Mouse (Mus musculus) neural tube, embryonic 11.5 days (tissue): ENCODE data around the gene Ube2g1. TPM values are rescaled to one million over a fixed set of nuclear protein-coding genes. Genes with fewer than 3 reads are reported as not detected.

Experiments
- ATAC-seq: fragments of 200-750 bp; cut with Nextera tagmentation; 2 replicates; pipeline ENCODE4 v1.8.0; 2017; ENCODE audit warnings: moderate number of reproducible peaks, mild to moderate bottlenecking, moderate TSS enrichment, moderate library complexity; ENCODE audit not compliant: insufficient read depth, low FRiP score, low TSS enrichment
- DNase-seq: peaks from one replicate; pipeline ENCODE4 v3.0.0-alpha.2; 2015; ENCODE audit warnings: low spot score
- H3K27ac ChIP-seq: fragments of 300-500 bp; sonication (generic); 2 replicates; pipeline ENCODE4 v1.5.1; 2014; ENCODE audit warnings: low read depth, mild to moderate bottlenecking, low read length
- H3K27me3 ChIP-seq: fragments of 300-500 bp; sonication (generic); 2 replicates; pipeline ENCODE4 v1.6.1; 2014; ENCODE audit warnings: mild to moderate bottlenecking, low read length, mixed read lengths; ENCODE audit not compliant: control insufficient read depth, insufficient read depth
- H3K36me3 ChIP-seq: fragments of 300-500 bp; sonication (generic); 2 replicates; pipeline ENCODE4 v1.6.1; 2014; ENCODE audit warnings: mild to moderate bottlenecking, low read length, moderate library complexity, mixed read lengths; ENCODE audit not compliant: control insufficient read depth, insufficient read depth
- H3K4me1 ChIP-seq: fragments of 300-500 bp; sonication (generic); 2 replicates; pipeline ENCODE4 v1.6.1; 2014; ENCODE audit warnings: low read length, mixed read lengths; ENCODE audit not compliant: control insufficient read depth, insufficient read depth
- H3K4me2 ChIP-seq: fragments of 300-500 bp; sonication (generic); 2 replicates; pipeline ENCODE4 v1.6.1; 2014; ENCODE audit warnings: low read depth, mild to moderate bottlenecking, moderate library complexity
- H3K4me3 ChIP-seq: fragments of 300-500 bp; sonication (generic); 2 replicates; pipeline ENCODE4 v1.5.1; 2014; ENCODE audit warnings: low read depth, low read length
- H3K9ac ChIP-seq: fragments of 300-500 bp; sonication (generic); 2 replicates; pipeline ENCODE4 v1.6.1; 2014; ENCODE audit warnings: mild to moderate bottlenecking, low read length
- H3K9me3 ChIP-seq: fragments of 300-500 bp; sonication (generic); 2 replicates; pipeline ENCODE4 v1.6.1; 2016; ENCODE audit warnings: low read length; ENCODE audit not compliant: control insufficient read depth
- WGBS: fragments of 180-500 bp; shearing (Covaris S2); extraction: QIAGEN DNeasy Blood & Tissue Kit; methylation state at CpG from one replicate; pipeline ENCODE4 v1.1.7; 2014; 5-methylcytosine and 5-hydroxymethylcytosine counted together
- polyA plus RNA-seq: library from polyadenylated mRNA; unstranded; fragments of >200 nt; fragmentation: Nextera tagmentation; extraction: Ambion mirVana; gene quantifications from 2 replicates; pipeline ENCODE4 v1.2.1, GENCODE M21; 2014

Gene Ube2g1
- 119 and 120 TPM in 2 replicates for polyA plus RNA-seq

GRCm38 (mm10) chr11:72606694-72607407 is at the start of gene Ube2g1:
Gene Ube2g1 (plus strand): TSS chr11:72607283.
- WGBS: 2% methylated on average over 54 of the region's 56 CpGs
- DNase-seq: peak; percentile 100
- Histone ChIP-seq H3K9ac (peak within 1 kb of the TSS; percentile 98), H3K4me2 (peak within 1 kb of the TSS; percentile 47), H3K4me1 (peaks cover 3% of the 10 kb centered on the region; the same call in 1 of the 2 replicates), H3K27ac (peak within 1 kb of the TSS; percentile 99), H3K4me3 (peak within 1 kb of the TSS; percentile 95), H3K9me3 (no peaks in the 10 kb centered on the region), H3K36me3 (no peaks in the 10 kb centered on the region), H3K27me3 (no peaks in the 10 kb centered on the region)
- ATAC-seq: peak; percentile 92

- Histone ChIP-seq H3K27me3 (no peaks in the 10 kb centered on the region), H3K9me3 (no peaks in the 10 kb centered on the region), H3K4me3 (no peak overlapping the region), H3K9ac (no peak overlapping the region), H3K4me2 (no peak overlapping the region), H3K27ac (no peak overlapping the region), H3K36me3 (no peaks in the 10 kb centered on the region), H3K4me1 (no peaks in the 10 kb centered on the region)
- WGBS: 81% methylated on average over 5 of the region's 5 CpGs
- ATAC-seq: no peak
- no peak for DNase-seq
These were observed 48.9 kb upstream of the Ube2g1 start for GRCm38 (mm10) chr11:72558155-72558554.

- Histone ChIP-seq H3K9me3 (no peaks in the 10 kb centered on the region), H3K27ac (no peak overlapping the region), H3K27me3 (no peaks in the 10 kb centered on the region), H3K9ac (no peak overlapping the region), H3K36me3 (no peaks in the 10 kb centered on the region), H3K4me1 (no peaks in the 10 kb centered on the region), H3K4me3 (no peak overlapping the region), H3K4me2 (no peak overlapping the region)
- DNase-seq: no peak
- WGBS: 68% methylated on average over 3 of the region's 3 CpGs
- ATAC-seq: no peak
These were observed 46.4 kb upstream of the Ube2g1 start for GRCm38 (mm10) chr11:72560661-72561060.

GRCm38 (mm10) chr11:72564232-72564807 is 42.8 kb upstream of the Ube2g1 start:
- no peak; the same call in 1 of the 2 replicates for ATAC-seq
- H3K4me2 ChIP-seq: no peak overlapping the region

GRCm38 (mm10) chr11:72566304-72566703 is 40.8 kb upstream of the Ube2g1 start:
- WGBS: 87% methylated on average over 7 of the region's 7 CpGs

More at GRCm38 (mm10) chr11:72564232-72564807, 42.8 kb upstream of the Ube2g1 start:
- no peaks in the 10 kb centered on the region for H3K4me1 ChIP-seq
- WGBS: 28% methylated on average over 6 of the region's 6 CpGs
- H3K9me3 ChIP-seq: no peaks in the 10 kb centered on the region
- H3K9ac ChIP-seq: no peak overlapping the region
- peak; percentile 55 for DNase-seq
- H3K36me3 ChIP-seq: no peaks in the 10 kb centered on the region
- no peak overlapping the region for H3K4me3 ChIP-seq
- H3K27me3 ChIP-seq: no peaks in the 10 kb centered on the region
- H3K27ac ChIP-seq: no peak overlapping the region

GRCm38 (mm10) chr11:72566816-72567338 is 40.2 kb upstream of the Ube2g1 start:
- DNase-seq: no peak
- WGBS: 48% methylated on average over 10 of the region's 10 CpGs

More at GRCm38 (mm10) chr11:72566304-72566703, 40.8 kb upstream of the Ube2g1 start:
- H3K4me1 ChIP-seq: no peaks in the 10 kb centered on the region
- H3K9ac ChIP-seq: no peak overlapping the region
- no peaks in the 10 kb centered on the region for H3K36me3 ChIP-seq
- no peak overlapping the region for H3K4me2 ChIP-seq
- H3K27ac ChIP-seq: no peak overlapping the region
- no peak overlapping the region for H3K4me3 ChIP-seq
- DNase-seq (no peak), ATAC-seq (no peak)
- H3K27me3 ChIP-seq: no peaks in the 10 kb centered on the region
- H3K9me3 ChIP-seq: no peaks in the 10 kb centered on the region

GRCm38 (mm10) chr11:72569051-72569450 is 38.0 kb upstream of the Ube2g1 start:
- Histone ChIP-seq H3K4me2 (no peak overlapping the region), H3K9me3 (no peaks in the 10 kb centered on the region)
- WGBS: 47% methylated on average over 8 of the region's 8 CpGs

More at GRCm38 (mm10) chr11:72566816-72567338, 40.2 kb upstream of the Ube2g1 start:
- Histone ChIP-seq H3K9ac (no peak overlapping the region), H3K4me1 (no peaks in the 10 kb centered on the region), H3K36me3 (no peaks in the 10 kb centered on the region), H3K4me3 (no peak overlapping the region), H3K27ac (no peak overlapping the region), H3K4me2 (no peak overlapping the region), H3K9me3 (no peaks in the 10 kb centered on the region), H3K27me3 (no peaks in the 10 kb centered on the region)
- ATAC-seq: no peak

GRCm38 (mm10) chr11:72569671-72570318 is 37.3 kb upstream of the Ube2g1 start:
- no peaks in the 10 kb centered on the region for H3K9me3 ChIP-seq
- H3K4me2 ChIP-seq: no peak overlapping the region; the same call in 1 of the 2 replicates
- no peak overlapping the region for H3K27ac ChIP-seq
- no peaks in the 10 kb centered on the region for H3K4me1 ChIP-seq
- H3K9ac ChIP-seq: no peak overlapping the region
- WGBS: 66% methylated on average over 11 of the region's 11 CpGs
- H3K27me3 ChIP-seq: no peaks in the 10 kb centered on the region
- no peak overlapping the region for H3K4me3 ChIP-seq
- DNase-seq (no peak), ATAC-seq (no peak)
- H3K36me3 ChIP-seq: no peaks in the 10 kb centered on the region

More at GRCm38 (mm10) chr11:72569051-72569450, 38.0 kb upstream of the Ube2g1 start:
- DNase-seq (no peak), ATAC-seq (no peak)
- Histone ChIP-seq H3K4me3 (no peak overlapping the region), H3K9ac (no peak overlapping the region), H3K4me1 (no peaks in the 10 kb centered on the region), H3K36me3 (no peaks in the 10 kb centered on the region), H3K27ac (no peak overlapping the region), H3K27me3 (no peaks in the 10 kb centered on the region)
